Comparison of ENCODE assay signal across 1 mouse cellular context in the genomic region with DNA sequence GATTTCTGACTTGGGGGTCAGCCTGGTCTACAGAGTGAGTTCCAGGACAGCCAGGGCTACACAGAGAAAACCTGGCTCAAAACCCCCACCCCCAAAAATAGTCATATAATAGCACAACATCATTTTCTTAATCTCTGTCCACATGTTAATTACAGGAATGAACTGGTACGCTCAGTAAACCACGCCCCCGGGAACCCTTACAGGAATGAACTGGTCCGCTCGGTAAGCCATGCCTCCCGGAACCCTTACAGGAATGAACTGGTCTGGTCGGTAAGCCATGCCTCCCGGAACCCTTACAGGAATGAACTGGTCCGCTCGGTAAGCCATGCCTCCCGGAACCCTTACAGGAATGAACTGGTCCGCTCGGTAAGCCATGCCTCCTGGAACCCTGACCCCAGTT. TPM values are rescaled to one million over a fixed set of nuclear protein-coding genes. Genes with fewer than 3 reads are reported as not detected.
"Had no signal": no experiment of that assay in that cellular context is flagged by ENCODE, and none has a peak within 500 bp of the region (broad histone marks: within the 10 kb centered on the region; RNA-seq: fewer than 3 reads in every experiment).

No protein-coding gene starts in this region.

RNA-seq across cellular contexts. Expression of a gene that starts 45.7 kb away (rescaled TPM):
- polyA plus RNA-seq: small intestine, adult 2 months had no signal
